Mouse (Mus musculus) CH12.LX (cell line): Measurements from ENCODE around the gene 4930430F08Rik.
"Not testable (repeated sequence)": the region's sequence is repeated elsewhere in the genome, so short reads cannot be mapped to it uniquely, and the experiment has no call there.

ENCODE experiments used
- CHD1 ChIP-seq: IDR thresholded peaks from 2 replicates; pipeline ENCODE4 v1.6.1; 2012; ENCODE audit warnings: low read depth, low read length, improper control_type of control experiment, inconsistent platforms
- CTCF ChIP-seq, 2 experiments: IDR thresholded peaks in 1 of 2; conservative IDR thresholded peaks in 1 of 2; 2 replicates each; pipeline ENCODE4 v1.5.1; 2011 to 2012; ENCODE audit warnings: low read depth in 2 of 2, low read length in 2 of 2, improper control_type of control experiment in 1 of 2, inconsistent platforms in 1 of 2, mild to moderate bottlenecking in 1 of 2, moderate library complexity in 1 of 2
- ELF1 ChIP-seq: IDR thresholded peaks from 2 replicates; pipeline ENCODE4 v1.6.1; 2014; ENCODE audit warnings: low read depth, mild to moderate bottlenecking, inconsistent platforms, low read length, improper control_type of control experiment
- EP300 ChIP-seq: IDR thresholded peaks from 2 replicates; pipeline ENCODE4 v1.6.1; 2011; ENCODE audit warnings: low read length, improper control_type of control experiment
- KAT2A ChIP-seq: IDR thresholded peaks from 2 replicates; pipeline ENCODE4 v1.6.1; 2012; ENCODE audit warnings: low read length, improper control_type of control experiment, inconsistent platforms; ENCODE audit not compliant: insufficient replicate concordance
- MAZ ChIP-seq: IDR thresholded peaks from 2 replicates; pipeline ENCODE4 v1.6.1; 2012; ENCODE audit warnings: low read depth, mild to moderate bottlenecking, inconsistent platforms, low read length, improper control_type of control experiment, moderate library complexity
- MXI1 ChIP-seq: IDR thresholded peaks from 2 replicates; pipeline ENCODE4 v1.6.1; 2011; ENCODE audit warnings: mild to moderate bottlenecking, low read depth, low read length, improper control_type of control experiment
- NRF1 ChIP-seq: IDR thresholded peaks from 2 replicates; pipeline ENCODE4 v1.6.1; 2014; ENCODE audit warnings: low read depth, mild to moderate bottlenecking, inconsistent platforms, low read length, improper control_type of control experiment, moderate library complexity
- POLR2A ChIP-seq: IDR thresholded peaks from 2 replicates; pipeline ENCODE4 v1.6.1; 2011; ENCODE audit warnings: low read depth, mild to moderate bottlenecking, improper control_type of control experiment, low read length
- RCOR1 ChIP-seq: conservative IDR thresholded peaks from 2 replicates; pipeline ENCODE4 v1.6.1; 2012; ENCODE audit warnings: low read depth, mild to moderate bottlenecking, inconsistent platforms, low read length, improper control_type of control experiment
- UBTF ChIP-seq: IDR thresholded peaks from 2 replicates; pipeline ENCODE4 v1.6.1; 2012; ENCODE audit warnings: low read depth, mild to moderate bottlenecking, inconsistent platforms, low read length, improper control_type of control experiment, moderate library complexity
- USF2 ChIP-seq: conservative IDR thresholded peaks from 2 replicates; pipeline ENCODE4 v1.6.1; 2011; ENCODE audit warnings: low read depth, low read length, improper control_type of control experiment
- ZMIZ1 ChIP-seq: IDR thresholded peaks from 2 replicates; pipeline ENCODE4 v1.6.1; 2012; ENCODE audit warnings: low read depth, mild to moderate bottlenecking, inconsistent platforms, low read length, improper control_type of control experiment
- ZNF384 ChIP-seq: IDR thresholded peaks from 2 replicates; pipeline ENCODE4 v1.6.1; 2012; ENCODE audit warnings: low read depth, low read length, improper control_type of control experiment, inconsistent platforms

DNA sequence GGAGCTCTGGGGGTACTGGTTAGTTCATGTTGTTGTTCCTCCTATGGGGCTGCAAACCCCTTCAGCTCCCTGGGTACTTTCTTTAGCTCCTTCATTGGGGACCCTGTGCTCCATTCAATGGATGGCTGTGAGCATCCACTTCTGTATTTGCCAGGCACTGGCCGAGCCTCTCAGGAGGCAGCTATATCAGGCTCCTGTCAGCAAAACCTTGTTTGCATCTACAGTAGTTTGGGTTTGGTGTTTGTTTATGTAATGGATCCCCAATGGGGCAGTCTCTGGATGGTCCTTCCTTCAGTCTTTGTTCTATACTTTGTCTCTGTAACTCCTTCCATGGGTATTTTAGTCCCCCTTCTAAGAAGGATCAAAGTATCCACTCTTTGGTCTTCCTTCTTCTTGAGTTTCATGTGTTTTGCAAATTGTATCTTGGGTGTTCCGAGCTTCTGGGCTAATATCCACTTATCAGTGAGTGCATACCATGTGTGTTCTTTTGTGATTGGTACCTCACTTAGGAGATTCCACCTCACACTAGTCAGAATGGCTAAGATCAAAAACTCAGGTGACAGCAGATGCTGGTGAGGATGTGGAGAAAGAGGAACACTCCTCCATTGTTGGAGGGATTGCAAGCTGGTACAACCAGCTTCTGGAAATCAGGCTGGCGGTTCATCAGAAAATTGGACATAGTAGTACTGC, 29.9 kb downstream of the 4930430F08Rik start:
- TF ChIP-seq EP300; UBTF; KAT2A; CTCF (conservative IDR thresholded peaks at IDR 0.05 in 1 of 2, IDR thresholded peaks at IDR 0.05 in 1 of 2; ENCODE audit: low read depth in 2 of 2, low read length in 2 of 2); MXI1; RCOR1; POLR2A; USF2; ZMIZ1; MAZ; CHD1; ZNF384; ELF1; NRF1: not testable (repeated sequence)
